In genomic region chr8:65443266-65443665, GRCm38 (mm10) we compare ENCODE assay signal across 23 mouse cellular contexts.
"Had no signal": no experiment of that assay in that cellular context is flagged by ENCODE, and none has a peak within 500 bp of the region (broad histone marks: within the 10 kb centered on the region; RNA-seq: fewer than 3 reads in every experiment).

No protein-coding gene starts in this region.

- DNase-seq: gastrocnemius, adult 2 months; gastrocnemius, postnatal 10 days; gastrocnemius, postnatal 25 days; heart, adult 18-20 months; heart, postnatal 10 days; heart, postnatal 4 days; kidney, adult 18-20 months; kidney, adult 8-10 months; kidney, postnatal 10 days; kidney, postnatal 25 days; kidney, postnatal 4 days; liver; liver, embryonic 13.5 days had no signal

- H3K27me3 ChIP-seq: heart, embryonic 12.5 days; hindbrain, embryonic 12.5 days; intestine, embryonic 15.5 days; limb, embryonic 12.5 days; liver, embryonic 13.5 days; liver, embryonic 15.5 days had no signal

- H3K36me3 ChIP-seq: heart, embryonic 10.5 days; heart, embryonic 12.5 days; hindbrain, embryonic 10.5 days; hindbrain, embryonic 12.5 days; intestine, embryonic 15.5 days; limb, embryonic 10.5 days; limb, embryonic 12.5 days; liver, embryonic 13.5 days; liver, embryonic 15.5 days had no signal

- H3K4me3 ChIP-seq: gastrocnemius, adult 2 months; heart, embryonic 10.5 days; heart, embryonic 12.5 days; hindbrain, embryonic 10.5 days; hindbrain, embryonic 12.5 days; intestine, embryonic 15.5 days; layer of hippocampus, adult 2 months; left cerebral cortex, adult 2 months; limb, embryonic 10.5 days; limb, embryonic 12.5 days; liver, embryonic 13.5 days; liver, embryonic 15.5 days had no signal
